Mouse (Mus musculus): Measurements from ENCODE around the gene Itch.
"Not testable (repeated sequence)": the region's sequence is repeated elsewhere in the genome, so short reads cannot be mapped to it uniquely, and the experiment has no call there.

Itch gene

GRCm38 (mm10) chr2:155133011-155133976 lies at the start of gene Itch:
Itch (plus strand) TSS chr2:155133509.
- peak; percentile 95 for DNase-seq

GRCm38 (mm10) chr2:155084546-155084945 lies 48.8 kb upstream of the Itch start:
- DNase-seq = no peak

- no peak for DNase-seq
Measured at GRCm38 (mm10) chr2:155086328-155086727, 47.0 kb upstream of the Itch start.

- DNase-seq = no peak
Measured at GRCm38 (mm10) chr2:155088264-155088663, 45.0 kb upstream of the Itch start.

GRCm38 (mm10) chr2:155090909-155091742 lies 42.2 kb upstream of the Itch start:
- no peak for DNase-seq

GRCm38 (mm10) chr2:155091743-155092075 lies 41.6 kb upstream of the Itch start:
- no peak for DNase-seq

GRCm38 (mm10) chr2:155093418-155093817 lies 39.9 kb upstream of the Itch start:
- DNase-seq = no peak

GRCm38 (mm10) chr2:155098720-155099380 lies 34.5 kb upstream of the Itch start:
- peak in 1 of 2 experiments; percentile 29 for DNase-seq

GRCm38 (mm10) chr2:155099421-155099820 lies 33.9 kb upstream of the Itch start:
- DNase-seq = no peak

GRCm38 (mm10) chr2:155099994-155100795 lies 33.1 kb upstream of the Itch start:
- DNase-seq = no peak

- no peak for DNase-seq
Measured at GRCm38 (mm10) chr2:155100796-155101259, 32.5 kb upstream of the Itch start.

- no peak for DNase-seq
Measured at GRCm38 (mm10) chr2:155101761-155102181, 31.5 kb upstream of the Itch start.

- peak; percentile 34 to 52 for DNase-seq
Measured at GRCm38 (mm10) chr2:155103607-155104006, 29.7 kb upstream of the Itch start.

- not testable (repeated sequence) for DNase-seq
Measured at GRCm38 (mm10) chr2:155107276-155107675, 26.0 kb upstream of the Itch start.

- DNase-seq = no peak
Measured at GRCm38 (mm10) chr2:155115216-155115830, 18.0 kb upstream of the Itch start.

GRCm38 (mm10) chr2:155133977-155134860 lies 910 bp downstream of the Itch start:
- peak in 1 of 2 experiments; percentile 33 for DNase-seq

GRCm38 (mm10) chr2:155135092-155135491 lies 1.8 kb downstream of the Itch start:
- DNase-seq = no peak

GRCm38 (mm10) chr2:155135534-155135933 lies 2.2 kb downstream of the Itch start:
- no peak for DNase-seq

- DNase-seq = no peak
Measured at GRCm38 (mm10) chr2:155140986-155141385, 7.7 kb downstream of the Itch start.

- no peak for DNase-seq
Measured at GRCm38 (mm10) chr2:155142025-155142555, 8.8 kb downstream of the Itch start.
